Mouse (Mus musculus): ENCODE measurements at regions not wholly inside any gene's neighbourhood (a gene's known extent, or its start where the extent isn't known, plus 50 kb on each side); places are given as distances from the start of the nearest gene placed in this dataset.

DNA sequence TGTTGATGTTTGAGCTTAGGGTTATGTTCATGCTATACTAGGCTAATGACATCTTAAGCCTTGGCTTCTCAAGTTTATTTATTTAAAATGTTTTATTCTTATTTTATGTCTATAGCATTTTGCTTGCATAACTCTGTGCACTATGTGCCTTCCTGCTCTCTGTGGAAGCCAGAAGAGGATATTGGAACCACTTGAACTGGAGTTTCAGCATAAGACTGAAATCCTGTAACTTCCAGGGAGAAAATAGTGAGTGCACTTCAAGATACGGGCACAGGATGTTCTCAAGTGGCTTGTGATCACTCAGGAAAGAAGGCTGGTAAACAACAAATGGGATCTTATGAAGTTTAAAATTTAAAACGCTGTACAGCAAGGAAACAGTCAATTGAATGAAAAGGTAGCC, 257.0 kb upstream of the Gm10131 start:
- no peak for ATAC-seq

DNA sequence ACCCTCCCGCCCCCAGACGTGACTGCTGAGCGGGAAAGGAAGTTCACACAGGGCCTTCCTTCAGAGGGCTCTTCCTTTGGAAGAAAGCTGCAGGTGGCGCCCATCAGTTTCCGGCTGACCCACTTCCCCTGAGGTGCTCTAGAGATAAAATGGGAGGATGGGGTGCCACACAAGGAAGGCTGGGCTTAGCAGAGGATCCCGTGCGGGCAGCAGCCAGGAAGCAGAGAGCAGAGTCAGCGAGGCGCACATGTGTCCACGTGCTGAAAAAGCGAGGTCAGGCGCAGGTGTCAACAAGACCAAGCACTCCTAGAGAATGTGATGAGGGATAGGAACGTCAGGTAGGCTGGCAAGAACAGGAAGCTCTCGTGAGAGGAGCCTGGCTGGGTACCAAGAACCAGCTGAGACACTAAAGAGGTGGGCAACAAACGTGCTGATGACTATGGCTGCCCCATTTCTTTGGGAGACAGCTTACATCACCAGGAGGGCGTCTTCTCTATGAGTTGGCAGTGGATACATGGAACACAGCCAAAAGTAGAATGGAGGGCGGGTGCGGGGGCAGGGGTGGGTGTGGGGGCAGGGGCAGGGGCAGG, 253.0 kb upstream of the Gm10131 start:
- no peak for ATAC-seq

DNA sequence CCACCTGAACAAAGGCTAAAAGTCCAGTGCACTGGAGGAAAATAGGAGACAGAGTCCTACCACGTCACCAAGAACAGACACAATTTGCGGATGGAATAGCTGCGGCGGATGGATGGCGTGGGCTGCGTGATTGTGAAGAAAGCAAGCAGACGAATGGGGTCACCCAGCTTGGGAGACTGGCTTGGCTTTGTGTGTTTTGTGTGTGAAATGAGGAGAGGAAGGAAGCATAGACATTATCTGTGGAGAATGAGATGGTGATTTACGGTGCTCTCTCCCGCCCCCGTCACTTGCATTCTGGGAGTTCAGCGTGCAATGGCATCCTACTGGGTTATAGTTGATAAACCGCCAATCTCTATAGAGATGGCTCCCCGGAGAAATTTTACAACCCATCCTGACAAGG, 252.1 kb upstream of the Gm10131 start:
- ATAC-seq, result no peak

GRCm38 (mm10) chr8:34363131-34363530, 251.6 kb upstream of the Gm10131 start:
- ATAC-seq, result no peak

GRCm38 (mm10) chr8:34361377-34361776, 249.8 kb upstream of the Gm10131 start:
- ATAC-seq, result no peak

- no peak for ATAC-seq
Measured at GRCm38 (mm10) chr8:34359776-34360175, 248.2 kb upstream of the Gm10131 start.

DNA sequence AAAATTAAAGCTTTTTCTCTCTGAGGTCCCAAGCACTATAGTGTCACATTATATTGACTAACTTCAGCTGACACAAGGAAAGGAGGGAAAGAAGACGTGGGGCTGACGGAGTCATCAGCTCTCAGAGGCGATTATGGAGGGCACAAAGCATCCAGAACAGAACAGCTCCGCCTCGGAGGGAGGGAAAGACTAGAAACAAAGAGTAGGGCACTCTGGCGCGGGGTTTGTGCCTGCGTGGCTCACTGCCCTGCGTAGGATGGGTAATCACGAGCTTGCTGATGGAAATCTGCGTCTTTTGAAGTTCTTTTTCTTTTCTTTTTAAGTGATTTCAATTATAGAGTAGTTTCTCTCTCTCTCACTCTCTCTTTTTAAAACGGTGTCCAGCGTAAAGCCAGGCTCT, 243.5 kb upstream of the Gm10131 start:
- ATAC-seq, result no peak

- ATAC-seq, result no peak
Measured at GRCm38 (mm10) chr8:34353140-34353855, 241.8 kb upstream of the Gm10131 start.

GRCm38 (mm10) chr8:34334851-34335250, 223.3 kb upstream of the Gm10131 start:
- no peak for ATAC-seq

DNA sequence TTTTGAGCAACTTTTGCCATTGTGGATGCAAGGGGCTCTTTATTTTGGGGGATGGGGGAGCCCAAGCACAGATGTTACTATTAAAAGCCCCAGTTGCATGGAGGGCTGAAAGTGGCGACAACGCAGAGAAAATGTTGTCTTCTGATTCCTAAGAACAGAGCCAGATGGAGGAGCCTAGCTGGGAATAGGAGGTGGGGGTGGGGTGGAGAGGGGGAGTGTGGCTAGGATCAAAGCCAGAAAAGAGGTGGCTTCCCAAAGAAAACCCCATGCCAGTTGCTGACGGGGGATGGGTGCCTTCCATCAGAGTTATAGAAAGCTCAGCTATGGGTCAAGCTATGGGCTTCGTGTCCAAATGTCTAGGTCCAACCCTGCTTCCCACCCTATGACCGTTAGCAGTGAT, 220.1 kb upstream of the Gm10131 start:
- no peak for ATAC-seq

GRCm38 (mm10) chr8:34326614-34326965, 215.1 kb upstream of the Gm10131 start:
- no peak for ATAC-seq

DNA sequence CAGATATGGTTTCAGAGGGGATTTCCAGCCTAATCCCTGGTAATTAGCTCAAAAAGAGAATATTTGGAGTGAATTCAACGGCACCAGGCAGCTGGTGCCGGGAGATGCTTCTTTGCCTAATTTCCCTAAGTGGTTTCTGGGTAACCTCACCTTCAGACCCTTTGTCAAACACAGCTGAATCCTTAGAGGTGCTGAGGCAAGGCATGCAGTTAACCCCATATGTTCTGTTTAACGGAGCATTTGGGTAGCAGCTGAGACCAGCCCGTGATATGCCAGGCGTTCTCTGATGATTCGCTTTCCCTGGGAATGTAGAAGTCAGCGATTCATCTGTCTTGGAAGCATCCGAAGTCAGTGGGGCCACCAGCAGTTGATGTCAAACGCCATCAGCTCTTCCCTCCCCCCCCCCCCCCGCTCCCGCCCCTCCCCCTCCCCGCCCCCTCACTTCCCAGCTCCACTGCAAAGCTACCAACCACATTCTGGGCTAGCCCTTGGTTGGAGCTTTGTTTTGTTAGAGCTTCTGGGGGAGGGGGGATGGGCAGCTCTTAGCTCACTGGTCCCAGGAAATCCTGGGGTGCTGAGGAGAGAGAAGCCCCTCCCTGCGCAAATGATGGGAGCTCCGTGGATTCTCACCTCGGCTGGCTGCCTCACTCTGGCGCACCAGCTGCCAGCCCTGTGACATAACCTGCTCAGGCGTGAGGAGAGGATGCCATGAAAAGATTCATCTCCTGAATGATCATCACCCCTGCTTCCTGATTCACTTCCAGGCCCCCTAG, 214.5 kb upstream of the Gm10131 start:
- ATAC-seq, result no peak

GRCm38 (mm10) chr8:34320158-34320587, 208.6 kb upstream of the Gm10131 start:
- ATAC-seq, result no peak

GRCm38 (mm10) chr8:34319719-34320118, 208.2 kb upstream of the Gm10131 start:
- no peak for ATAC-seq

GRCm38 (mm10) chr8:34315233-34315632, 203.7 kb upstream of the Gm10131 start:
- peak; percentile 69 for ATAC-seq

DNA sequence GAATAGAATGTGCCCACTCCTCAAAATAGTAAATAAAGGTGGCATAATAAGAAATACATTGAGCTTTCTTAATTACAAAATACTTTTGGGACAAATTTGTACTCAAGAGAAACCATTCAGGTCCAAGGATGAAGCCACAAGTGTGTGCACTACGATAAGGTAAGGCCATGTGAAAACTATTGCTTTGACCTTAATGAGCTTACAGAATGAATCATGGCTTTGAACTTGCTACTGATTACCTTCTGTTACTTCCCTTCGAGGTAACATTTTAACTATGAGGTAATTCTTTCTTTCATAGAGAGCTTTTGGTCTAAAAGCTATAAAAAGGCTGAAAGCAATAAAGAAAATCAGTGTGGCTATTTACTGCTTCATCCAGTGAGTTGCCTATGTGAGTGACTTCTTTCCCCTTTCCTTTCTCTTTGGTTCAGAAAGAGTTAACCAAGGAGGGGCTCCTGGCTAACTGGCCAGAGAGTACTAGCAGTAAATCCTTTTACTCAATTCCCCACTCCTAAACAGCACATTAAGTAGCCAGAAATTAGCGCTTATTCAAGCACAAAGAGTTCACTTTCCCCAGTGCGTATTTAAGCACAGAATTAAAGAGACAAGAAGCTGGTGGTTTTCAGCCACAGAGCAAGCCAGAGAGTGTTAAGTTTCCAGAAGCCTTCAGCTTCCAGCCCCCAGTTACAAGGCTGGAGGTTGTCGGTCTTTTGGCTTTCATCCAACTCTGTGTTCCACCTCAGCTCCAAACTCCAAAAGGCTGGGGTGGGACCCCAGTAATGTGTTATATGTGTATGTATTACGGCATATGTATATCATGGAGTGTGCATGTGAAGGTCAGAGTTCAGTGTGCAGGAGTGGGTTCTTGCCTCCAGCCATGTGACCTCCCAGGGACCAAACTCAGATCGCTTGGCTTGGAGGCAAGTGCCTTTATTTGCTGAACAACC, 194.3 kb upstream of the Gm10131 start:
- no peak for ATAC-seq

DNA sequence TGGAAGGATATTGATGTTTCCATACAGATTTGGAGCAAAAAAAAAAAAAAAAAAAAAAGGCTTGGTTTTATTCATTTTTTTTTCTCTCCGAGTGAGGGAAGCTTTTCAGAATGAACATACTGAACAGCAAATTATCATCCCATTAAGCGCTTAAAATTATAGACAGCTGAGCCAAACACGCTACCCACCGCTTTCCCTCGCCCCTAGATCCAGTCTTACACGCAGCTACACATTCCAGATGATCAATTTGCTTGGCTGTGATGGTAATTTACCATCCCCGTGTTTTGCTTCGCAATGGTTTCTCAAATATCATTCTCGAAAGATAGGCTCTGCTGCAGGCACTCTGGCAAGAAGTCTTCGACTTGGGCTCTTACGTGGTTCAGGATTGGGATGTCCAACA, 192.3 kb upstream of the Gm10131 start:
- ATAC-seq, result no peak

GRCm38 (mm10) chr8:34300331-34300903, 188.9 kb upstream of the Gm10131 start:
- no peak for ATAC-seq

DNA sequence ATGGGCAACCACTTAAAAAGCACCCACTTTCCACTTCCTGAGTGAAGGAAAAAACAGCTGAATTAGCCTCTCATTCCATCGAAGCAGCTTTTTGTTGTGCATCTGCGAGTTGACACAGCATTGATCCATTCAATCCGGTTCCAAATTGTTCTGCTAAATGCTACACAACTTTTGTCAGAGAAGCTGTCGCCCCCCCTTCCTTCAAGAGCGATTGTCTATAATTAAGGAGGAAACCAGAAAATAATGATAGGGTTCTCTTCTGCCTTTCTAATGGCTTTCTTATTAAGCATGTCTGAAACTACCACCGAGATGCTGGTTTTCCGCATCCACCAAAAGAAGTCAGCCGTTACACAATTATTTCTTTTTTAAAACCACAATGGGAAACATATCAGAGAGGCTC, 183.2 kb upstream of the Gm10131 start:
- ATAC-seq, result no peak

- ATAC-seq, result no peak
Measured at GRCm38 (mm10) chr8:34290670-34291069, 179.1 kb upstream of the Gm10131 start.

- ATAC-seq, result no peak
Measured at GRCm38 (mm10) chr8:34287801-34288200, 176.3 kb upstream of the Gm10131 start.

GRCm38 (mm10) chr8:34284576-34284975, 173.0 kb upstream of the Gm10131 start:
- no peak for ATAC-seq

Measured in inflammation-experienced regulatory T-cells, adult 6 months (primary cell).